Mouse (Mus musculus) forebrain, embryonic 15.5 days (tissue): ENCODE results near the gene Serpinb3c. TPM values are rescaled to one million over a fixed set of nuclear protein-coding genes. Genes with fewer than 3 reads are reported as not detected.
"Not testable (repeated sequence)": the region's sequence is repeated elsewhere in the genome, so short reads cannot be mapped to it uniquely, and the experiment has no call there.

Experiments
- ATAC-seq: fragments of 200-750 bp; cut with Nextera tagmentation; replicated peaks from 2 replicates; pipeline ENCODE4 v1.8.0; 2017; ENCODE audit warnings: mild to moderate bottlenecking, moderate TSS enrichment, moderate library complexity
- H3K27ac ChIP-seq: fragments of 300-500 bp; sonication (generic); replicated peaks from 2 replicates; pipeline ENCODE4 v1.5.1; 2015; ENCODE audit warnings: mild to moderate bottlenecking, inconsistent platforms
- H3K27me3 ChIP-seq: fragments of 300-500 bp; sonication (generic); 2 replicates; pipeline ENCODE4 v1.6.1; 2015; ENCODE audit warnings: inconsistent platforms
- H3K36me3 ChIP-seq: fragments of 300-500 bp; sonication (generic); 2 replicates; pipeline ENCODE4 v1.6.1; 2015; ENCODE audit warnings: mild to moderate bottlenecking, inconsistent platforms
- H3K4me1 ChIP-seq: fragments of 300-500 bp; sonication (generic); 2 replicates; pipeline ENCODE4 v1.6.1; 2015; ENCODE audit warnings: inconsistent platforms
- H3K4me2 ChIP-seq: fragments of 300-500 bp; sonication (generic); replicated peaks from 2 replicates; pipeline ENCODE4 v1.6.1; 2015; ENCODE audit warnings: mild to moderate bottlenecking, inconsistent platforms
- H3K4me3 ChIP-seq: fragments of 300-500 bp; sonication (generic); 2 replicates; pipeline ENCODE4 v1.5.1; 2015; ENCODE audit warnings: mild to moderate bottlenecking, inconsistent platforms
- H3K9ac ChIP-seq: fragments of 300-500 bp; sonication (generic); replicated peaks from 2 replicates; pipeline ENCODE4 v1.6.1; 2015; ENCODE audit warnings: mild to moderate bottlenecking, inconsistent platforms
- H3K9me3 ChIP-seq: fragments of 300-500 bp; sonication (generic); 2 replicates; pipeline ENCODE4 v1.6.1; 2016; ENCODE audit warnings: inconsistent platforms
- WGBS: fragments of 180-500 bp; shearing (Covaris S2); methylation state at CpG from one replicate; pipeline ENCODE4 v1.1.7; 2015; ENCODE audit warnings: mixed read lengths; 5-methylcytosine and 5-hydroxymethylcytosine counted together
- polyA plus RNA-seq: library from polyadenylated mRNA; unstranded; fragments of >200 nt; fragmentation: Nextera tagmentation; extraction: Ambion mirVana; gene quantifications from 2 replicates; pipeline ENCODE4 v1.2.1, GENCODE M21; 2015

Serpinb3c gene
- not detected in 2 replicates for polyA plus RNA-seq

DNA sequence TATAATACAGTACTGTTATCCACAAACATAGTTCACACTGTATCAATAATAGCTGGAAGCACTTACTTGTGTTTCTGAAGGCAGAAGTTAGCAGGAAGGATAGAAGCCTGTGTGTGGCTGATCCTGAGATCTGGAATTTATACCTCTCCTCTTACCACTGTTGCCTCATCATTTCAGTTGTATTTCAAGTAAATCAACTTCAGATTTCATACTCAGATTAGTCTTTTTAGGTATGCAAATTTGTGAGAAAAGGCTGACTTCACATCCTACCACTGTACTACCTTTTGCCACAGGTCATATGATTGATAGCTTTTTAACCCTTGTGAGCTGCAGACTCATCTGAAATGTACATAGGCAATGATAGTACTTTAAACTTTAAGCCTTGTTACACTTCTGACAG lies at the start of gene Serpinb3c, which contains the start of gene Serpinb3b:
Serpinb3c (minus strand) TSS at position 111 of the 400 bp plus-strand sequence.
Serpinb3b (minus strand) TSS at position 101 of the 400 bp plus-strand sequence.
- not testable (repeated sequence) for H3K36me3 ChIP-seq, H3K4me3 ChIP-seq, H3K9me3 ChIP-seq, H3K27me3 ChIP-seq, H3K27ac ChIP-seq, ATAC-seq, H3K9ac ChIP-seq, H3K4me2 ChIP-seq, H3K4me1 ChIP-seq

DNA sequence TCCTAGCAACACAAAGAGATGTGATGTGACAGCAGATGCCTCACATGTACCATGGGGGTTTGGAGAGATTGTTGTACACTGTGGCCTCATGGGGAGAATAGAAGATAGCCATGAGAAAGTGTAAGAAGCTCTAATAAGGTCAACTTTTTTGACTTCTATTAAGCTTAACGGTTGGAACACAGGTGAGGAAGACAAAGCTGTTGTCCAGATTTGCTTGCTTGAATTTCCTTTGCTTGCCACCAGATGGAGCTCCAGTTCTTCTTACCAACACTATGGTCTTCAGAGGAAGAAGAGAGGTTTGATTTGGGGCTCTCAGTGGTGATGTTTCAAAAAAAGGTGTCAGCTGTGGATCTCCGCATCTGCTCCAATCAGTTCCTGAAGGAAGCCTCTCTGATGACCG lies 35.0 kb downstream of the Serpinb3c start:
- not testable (repeated sequence) for H3K9me3 ChIP-seq, H3K4me2 ChIP-seq, H3K4me1 ChIP-seq, H3K36me3 ChIP-seq, H3K27ac ChIP-seq, H3K27me3 ChIP-seq, H3K9ac ChIP-seq, H3K4me3 ChIP-seq
- ATAC-seq, result peak; percentile 58; the same call in 1 of the 2 replicates
- WGBS, result 39% methylated on average over 3 of the region's 3 CpGs

Other genes starting within 250 kb of the Serpinb3c start
- gene Serpinb3a, start 226.1 kb downstream of the Serpinb3c start, polyA plus RNA-seq, result not detected in 2 replicates
- gene Serpinb3d, start 194.9 kb downstream of the Serpinb3c start, polyA plus RNA-seq, result not detected in 2 replicates
- not detected in 2 replicates for gene Serpinb3b, start within 50 bp of the Serpinb3c start, polyA plus RNA-seq
- not detected in 2 replicates for gene Serpinb11, start 82.8 kb upstream of the Serpinb3c start, polyA plus RNA-seq
- gene Serpinb7, start 121.3 kb upstream of the Serpinb3c start, polyA plus RNA-seq, result not detected in 2 replicates
- 0.29 and 0.33 TPM in 2 replicates for gene Serpinb2, start 233.1 kb upstream of the Serpinb3c start, polyA plus RNA-seq